Mouse (Mus musculus): ENCODE results near the gene Hist2h3b. TPM values are rescaled to one million over a fixed set of nuclear protein-coding genes. Genes with fewer than 3 reads are reported as not detected.
"Not testable (repeated sequence)": the region's sequence is repeated elsewhere in the genome, so short reads cannot be mapped to it uniquely, and the experiment has no call there.

Gene Hist2h3b
- polyA plus RNA-seq, 1 experiment, result 10.1 TPM

- WGBS, result 70% methylated on average over 2 of the region's 2 CpGs
- no peak overlapping the region for H3K27ac ChIP-seq (ENCODE audit: insufficient read depth, low read depth, low read length)
Measured at GRCm38 (mm10) chr3:96231758-96232120, 36.7 kb upstream of the Hist2h3b start.

DNA sequence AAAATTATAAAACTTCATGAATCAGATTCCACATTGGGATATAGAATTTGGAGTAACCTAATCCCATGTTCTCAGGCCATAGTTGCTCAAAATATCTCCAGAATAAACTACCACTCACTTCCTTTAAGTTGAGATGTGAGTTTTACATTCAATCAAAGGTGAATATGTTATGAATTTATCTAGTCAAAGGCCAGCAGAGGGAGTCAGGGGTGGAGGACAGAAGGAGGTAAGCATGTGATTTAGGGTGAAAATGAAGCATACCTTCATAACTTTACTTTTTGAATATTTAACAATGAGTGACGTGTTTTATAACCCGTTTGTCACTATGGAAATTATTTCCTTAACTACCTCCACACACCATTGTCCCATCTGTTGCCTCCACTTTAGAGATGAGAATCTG lies 33.5 kb upstream of the Hist2h3b start:
- no peak overlapping the region for H3K4me3 ChIP-seq (ENCODE audit: insufficient read depth, low read depth, low read length)
- H3K27me3 ChIP-seq (replicated peaks; ENCODE audit: control insufficient read depth, insufficient read depth, low read length), result no peaks in the 10 kb centered on the region
- no peak for DNase-seq
- H3K4me1 ChIP-seq (ENCODE audit: control insufficient read depth, insufficient read depth, low read length), result no peaks in the 10 kb centered on the region; the same call in 1 of the 2 replicates
- 95% methylated on average over 2 of the region's 2 CpGs for WGBS
- no peaks in the 10 kb centered on the region for H3K36me3 ChIP-seq (ENCODE audit: control insufficient read depth, insufficient read depth, low read length)
- H3K27ac ChIP-seq (ENCODE audit: insufficient read depth, low read depth, low read length), result no peak overlapping the region
- TF ChIP-seq CTCF (conservative IDR thresholded peaks at IDR 0.05; ENCODE audit: insufficient read depth, insufficient read length, low read depth, low read length), result no peak
- no peak for TF ChIP-seq POLR2A (IDR thresholded peaks at IDR 0.05; ENCODE audit: low read depth, low read length)

More at GRCm38 (mm10) chr3:96231758-96232120, 36.7 kb upstream of the Hist2h3b start:
- Histone ChIP-seq H3K4me1 (ENCODE audit: control insufficient read depth, insufficient read depth, low read length) (no peaks in the 10 kb centered on the region), H3K27me3 (replicated peaks; ENCODE audit: control insufficient read depth, insufficient read depth, low read length) (no peaks in the 10 kb centered on the region), H3K36me3 (ENCODE audit: control insufficient read depth, insufficient read depth, low read length) (no peaks in the 10 kb centered on the region), H3K4me3 (ENCODE audit: insufficient read depth, low read depth, low read length) (no peak overlapping the region)
- DNase-seq, result no peak
- TF ChIP-seq POLR2A (IDR thresholded peaks at IDR 0.05; ENCODE audit: low read depth, low read length) (no peak), CTCF (conservative IDR thresholded peaks at IDR 0.05; ENCODE audit: insufficient read depth, insufficient read length, low read depth, low read length) (no peak)

GRCm38 (mm10) chr3:96235836-96236235 lies 32.6 kb upstream of the Hist2h3b start:
- H3K27me3 ChIP-seq (replicated peaks; ENCODE audit: control insufficient read depth, insufficient read depth, low read length), result no peaks in the 10 kb centered on the region
- H3K36me3 ChIP-seq (ENCODE audit: control insufficient read depth, insufficient read depth, low read length), result no peaks in the 10 kb centered on the region
- TF ChIP-seq CTCF (conservative IDR thresholded peaks at IDR 0.05; ENCODE audit: insufficient read depth, insufficient read length, low read depth, low read length), result no peak
- no peak overlapping the region for H3K4me3 ChIP-seq (ENCODE audit: insufficient read depth, low read depth, low read length)
- no peak for DNase-seq
- H3K27ac ChIP-seq (ENCODE audit: insufficient read depth, low read depth, low read length), result no peak overlapping the region
- H3K4me1 ChIP-seq (ENCODE audit: control insufficient read depth, insufficient read depth, low read length), result peaks cover 1% of the 10 kb centered on the region; the same call in 1 of the 2 replicates
- WGBS, result 65% methylated on average over 3 of the region's 3 CpGs

- TF ChIP-seq CTCF (conservative IDR thresholded peaks at IDR 0.05; ENCODE audit: insufficient read depth, insufficient read length, low read depth, low read length), result no peak
- TF ChIP-seq POLR2A (IDR thresholded peaks at IDR 0.05; ENCODE audit: low read depth, low read length), result no peak
- no peak overlapping the region for H3K4me3 ChIP-seq (ENCODE audit: insufficient read depth, low read depth, low read length)
- H3K27ac ChIP-seq (ENCODE audit: insufficient read depth, low read depth, low read length), result no peak overlapping the region
- no peaks in the 10 kb centered on the region for H3K36me3 ChIP-seq (ENCODE audit: control insufficient read depth, insufficient read depth, low read length)
- H3K4me1 ChIP-seq (ENCODE audit: control insufficient read depth, insufficient read depth, low read length), result peaks cover 3% of the 10 kb centered on the region; the same call in 1 of the 2 replicates
- 70% methylated on average over 4 of the region's 4 CpGs for WGBS
- DNase-seq, result no peak
- H3K27me3 ChIP-seq (replicated peaks; ENCODE audit: control insufficient read depth, insufficient read depth, low read length), result no peaks in the 10 kb centered on the region
Measured at GRCm38 (mm10) chr3:96236834-96237334, 31.6 kb upstream of the Hist2h3b start.

DNA sequence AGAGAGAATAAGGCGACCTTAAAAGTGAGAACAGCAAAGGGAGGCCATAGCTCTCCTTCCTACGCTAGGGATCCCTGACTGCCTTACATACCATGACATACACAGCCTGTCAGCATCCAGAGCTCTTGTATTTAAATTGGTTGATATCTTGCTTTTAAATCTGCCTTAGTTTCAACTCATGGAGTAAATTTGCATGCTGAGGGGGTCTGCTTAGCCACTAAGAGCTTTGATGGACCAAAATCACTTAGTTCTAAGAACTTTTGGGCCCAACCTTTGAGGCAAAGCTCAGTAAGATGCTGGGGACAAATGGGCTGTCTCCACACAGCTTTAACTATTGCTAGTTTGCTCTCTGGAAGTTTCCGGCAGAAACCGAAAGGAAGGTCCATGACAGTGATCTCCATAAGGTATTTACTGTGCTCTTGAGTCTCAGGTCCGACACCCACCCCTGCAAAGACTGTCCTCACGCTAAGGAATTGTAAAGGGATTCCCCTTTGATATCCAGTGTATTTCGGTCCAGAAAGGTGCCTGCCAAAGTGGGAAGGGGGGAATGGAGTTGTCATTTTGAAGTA lies 31.0 kb upstream of the Hist2h3b start:
- TF ChIP-seq POLR2A (IDR thresholded peaks at IDR 0.05; ENCODE audit: low read depth, low read length) (no peak), CTCF (conservative IDR thresholded peaks at IDR 0.05; ENCODE audit: insufficient read depth, insufficient read length, low read depth, low read length) (no peak)
- DNase-seq, result no peak
- no peak overlapping the region for H3K4me3 ChIP-seq (ENCODE audit: insufficient read depth, low read depth, low read length)
- no peak overlapping the region for H3K27ac ChIP-seq (ENCODE audit: insufficient read depth, low read depth, low read length)
- H3K27me3 ChIP-seq (replicated peaks; ENCODE audit: control insufficient read depth, insufficient read depth, low read length), result no peaks in the 10 kb centered on the region
- WGBS, result 79% methylated on average over 7 of the region's 7 CpGs
- H3K36me3 ChIP-seq (ENCODE audit: control insufficient read depth, insufficient read depth, low read length), result no peaks in the 10 kb centered on the region
- peaks cover 3% of the 10 kb centered on the region; the same call in 1 of the 2 replicates for H3K4me1 ChIP-seq (ENCODE audit: control insufficient read depth, insufficient read depth, low read length)

- peaks cover 3% of the 10 kb centered on the region; the same call in 1 of the 2 replicates for H3K4me1 ChIP-seq (ENCODE audit: control insufficient read depth, insufficient read depth, low read length)
- whole genome bisulfite sequencing, result 24% methylated on average over 12 of the region's 12 CpGs
- no peak for TF ChIP-seq CTCF (conservative IDR thresholded peaks at IDR 0.05; ENCODE audit: insufficient read depth, insufficient read length, low read depth, low read length)
- no peak for TF ChIP-seq POLR2A (IDR thresholded peaks at IDR 0.05; ENCODE audit: low read depth, low read length)
- no peak overlapping the region for H3K27ac ChIP-seq (ENCODE audit: insufficient read depth, low read depth, low read length)
- H3K36me3 ChIP-seq (ENCODE audit: control insufficient read depth, insufficient read depth, low read length), result no peaks in the 10 kb centered on the region
- no peak overlapping the region for H3K4me3 ChIP-seq (ENCODE audit: insufficient read depth, low read depth, low read length)
- DNase-seq, result no peak
- H3K27me3 ChIP-seq (replicated peaks; ENCODE audit: control insufficient read depth, insufficient read depth, low read length), result no peaks in the 10 kb centered on the region
Measured at GRCm38 (mm10) chr3:96237904-96238511, 30.4 kb upstream of the Hist2h3b start.

GRCm38 (mm10) chr3:96238954-96239793 lies 29.3 kb upstream of the Hist2h3b start, which contains the start of gene Hist2h3c2:
Hist2h3c2 (minus strand) TSS chr3:96239127.
- H3K27me3 ChIP-seq (replicated peaks; ENCODE audit: control insufficient read depth, insufficient read depth, low read length); H3K4me1 ChIP-seq (ENCODE audit: control insufficient read depth, insufficient read depth, low read length); H3K36me3 ChIP-seq (ENCODE audit: control insufficient read depth, insufficient read depth, low read length): not testable (repeated sequence)
- peak within 1 kb of the TSS; percentile 65 for H3K4me3 ChIP-seq (ENCODE audit: insufficient read depth, low read depth, low read length)
- WGBS, result 3% methylated on average over 22 of the region's 68 CpGs
- peak; percentile 73 for DNase-seq
- peak within 1 kb of the TSS; percentile 86 for H3K27ac ChIP-seq (ENCODE audit: insufficient read depth, low read depth, low read length)
